Mouse (Mus musculus) embryonic facial prominence, embryonic 15.5 days (tissue): ENCODE measurements at regions not wholly inside any gene's neighbourhood (a gene's known extent, or its start where the extent isn't known, plus 50 kb on each side); places are given as distances from the start of the nearest gene placed in this dataset.

Experiments used
- ATAC-seq: fragments of 200-750 bp; cut with Nextera tagmentation; 2 replicates; pipeline ENCODE4 v1.8.0; 2017; ENCODE audit warnings: low read depth, moderate TSS enrichment; ENCODE audit not compliant: insufficient number of reproducible peaks, low FRiP score, low TSS enrichment
- H3K27ac ChIP-seq: fragments of 300-500 bp; sonication (generic); replicated peaks from 2 replicates; pipeline ENCODE4 v1.5.1; 2015; ENCODE audit warnings: mild to moderate bottlenecking, inconsistent platforms
- H3K27me3 ChIP-seq: fragments of 300-500 bp; sonication (generic); 2 replicates; pipeline ENCODE4 v1.6.1; 2015; ENCODE audit warnings: inconsistent platforms
- H3K36me3 ChIP-seq: fragments of 300-500 bp; sonication (generic); 2 replicates; pipeline ENCODE4 v1.6.1; 2015; ENCODE audit warnings: mild to moderate bottlenecking, inconsistent platforms
- H3K4me1 ChIP-seq: fragments of 300-500 bp; sonication (generic); 2 replicates; pipeline ENCODE4 v1.6.1; 2015; ENCODE audit warnings: inconsistent platforms
- H3K4me2 ChIP-seq: fragments of 300-500 bp; sonication (generic); replicated peaks from 2 replicates; pipeline ENCODE4 v1.6.1; 2015; ENCODE audit warnings: mild to moderate bottlenecking, inconsistent platforms
- H3K4me3 ChIP-seq: fragments of 300-500 bp; sonication (generic); replicated peaks from 2 replicates; pipeline ENCODE4 v1.5.1; 2015; ENCODE audit warnings: mild to moderate bottlenecking, inconsistent platforms
- H3K9ac ChIP-seq: fragments of 300-500 bp; sonication (generic); 2 replicates; pipeline ENCODE4 v1.6.1; 2015; ENCODE audit warnings: inconsistent platforms
- H3K9me3 ChIP-seq: fragments of 300-500 bp; sonication (generic); replicated peaks from 2 replicates; pipeline ENCODE4 v1.6.1; 2016; ENCODE audit warnings: inconsistent platforms
- WGBS: fragments of 180-500 bp; shearing (Covaris S2); methylation state at CpG from one replicate; pipeline ENCODE4 v1.1.7; 2015; 5-methylcytosine and 5-hydroxymethylcytosine counted together

- Histone ChIP-seq H3K36me3 (no peaks in the 10 kb centered on the region), H3K4me3 (no peak overlapping the region), H3K9ac (no peak overlapping the region), H3K4me1 (no peaks in the 10 kb centered on the region), H3K4me2 (no peak overlapping the region), H3K9me3 (no peaks in the 10 kb centered on the region), H3K27me3 (no peaks in the 10 kb centered on the region), H3K27ac (no peak overlapping the region)
- no peak for ATAC-seq
- 67% methylated on average over 4 of the region's 4 CpGs for WGBS
Measured at GRCm38 (mm10) chr17:68218246-68218645, 55.4 kb upstream of the L3mbtl4 start.

- H3K36me3 ChIP-seq, result no peaks in the 10 kb centered on the region
- ATAC-seq, result no peak
- no peak overlapping the region for H3K4me3 ChIP-seq
- no peak overlapping the region for H3K9ac ChIP-seq
- 82% methylated on average over 3 of the region's 3 CpGs for WGBS
- no peak overlapping the region for H3K27ac ChIP-seq
- no peaks in the 10 kb centered on the region for H3K27me3 ChIP-seq
- no peaks in the 10 kb centered on the region for H3K4me1 ChIP-seq
- H3K9me3 ChIP-seq, result no peaks in the 10 kb centered on the region
- no peak overlapping the region for H3K4me2 ChIP-seq
Measured at GRCm38 (mm10) chr17:68223170-68223569, 50.4 kb upstream of the L3mbtl4 start.
